In genomic region chr7:137410337-137411197, GRCm38 (mm10) we compare ENCODE assay signal across 8 mouse cellular contexts. TPM values are rescaled to one million over a fixed set of nuclear protein-coding genes. Genes with fewer than 3 reads are reported as not detected.
DNase-seq lines count a peak whose midpoint lies in the region; ATAC-seq and TF ChIP-seq lines count a peak whose summit lies in the region.

TSS of gene 9430038I01Rik (minus strand) at chr7:137410762.

- TF ChIP-seq CTCF in kidney, postnatal 0 days (IDR thresholded peaks at IDR 0.05; ENCODE audit: low read depth), result 0 out of 2 replicates have a peak, but pooled peaks have one; percentile 9

- peak within 1 kb of the TSS; percentile 88 for H3K27ac ChIP-seq in heart, embryonic 12.5 days (ENCODE audit: poor library complexity, severe bottlenecking)
- peak within 1 kb of the TSS; percentile 88 for H3K27ac ChIP-seq in kidney, postnatal 0 days
- peak within 1 kb of the TSS; percentile 81 for H3K27ac ChIP-seq in liver, embryonic 11.5 days (ENCODE audit: low read depth, low read length)
- peak within 1 kb of the TSS; percentile 83 for H3K27ac ChIP-seq in stomach, embryonic 14.5 days (ENCODE audit: low read length)

- H3K36me3 ChIP-seq in heart, embryonic 12.5 days, result no peaks in the 10 kb centered on the region
- no peaks in the 10 kb centered on the region for H3K36me3 ChIP-seq in kidney, postnatal 0 days (ENCODE audit: insufficient read depth, low read length)
- H3K36me3 ChIP-seq in liver, embryonic 11.5 days (ENCODE audit: control insufficient read depth, insufficient read depth, low read length), result no peaks in the 10 kb centered on the region
- H3K36me3 ChIP-seq in stomach, embryonic 14.5 days (ENCODE audit: control insufficient read depth, insufficient read depth, low read length), result no peaks in the 10 kb centered on the region

- under 1% methylated on average over 61 of the region's 63 CpGs for WGBS in heart, embryonic 12.5 days
- under 1% methylated on average over 63 of the region's 63 CpGs for WGBS in kidney, postnatal 0 days
- under 1% methylated on average over 62 of the region's 63 CpGs for WGBS in liver, embryonic 11.5 days
- WGBS in stomach, embryonic 14.5 days, result under 1% methylated on average over 63 of the region's 63 CpGs

- ATAC-seq in erythroid progenitor cell, adult 5-6 weeks (replicated peaks; ENCODE audit: low FRiP score, poor library complexity, severe bottlenecking), result peak; percentile 97
- peak; percentile 99 for ATAC-seq in heart, embryonic 12.5 days (ENCODE audit: insufficient number of reproducible peaks, low FRiP score)
- peak; percentile 99 for ATAC-seq in kidney, postnatal 0 days (replicated peaks; ENCODE audit: low FRiP score, low read depth)
- ATAC-seq in liver, embryonic 11.5 days (replicated peaks; ENCODE audit: low FRiP score), result peak; percentile 100
- peak; percentile 99 for ATAC-seq in stomach, embryonic 14.5 days (ENCODE audit: insufficient number of reproducible peaks, insufficient read depth, low FRiP score, low read depth)

- no peaks in the 10 kb centered on the region for H3K27me3 ChIP-seq in heart, embryonic 12.5 days (replicated peaks)
- no peaks in the 10 kb centered on the region for H3K27me3 ChIP-seq in kidney, postnatal 0 days (ENCODE audit: insufficient read depth, low read length)
- H3K27me3 ChIP-seq in liver, embryonic 11.5 days (replicated peaks; ENCODE audit: control insufficient read depth, insufficient read depth, low read length), result no peaks in the 10 kb centered on the region
- no peaks in the 10 kb centered on the region for H3K27me3 ChIP-seq in stomach, embryonic 14.5 days (ENCODE audit: control insufficient read depth, insufficient read depth, low read length)

- H3K9ac ChIP-seq in heart, embryonic 12.5 days, result peak within 1 kb of the TSS; percentile 81
- peak within 1 kb of the TSS; percentile 70 for H3K9ac ChIP-seq in kidney, postnatal 0 days (ENCODE audit: low read depth, low read length)
- peak within 1 kb of the TSS; percentile 78 for H3K9ac ChIP-seq in liver, embryonic 11.5 days (ENCODE audit: low read depth, low read length)
- peak within 1 kb of the TSS; percentile 55 for H3K9ac ChIP-seq in stomach, embryonic 14.5 days (replicated peaks; ENCODE audit: low read depth, low read length)

- H3K4me1 ChIP-seq in heart, embryonic 12.5 days (replicated peaks), result peaks cover 5% of the 10 kb centered on the region; the same call in 1 of the 2 replicates
- no peaks in the 10 kb centered on the region for H3K4me1 ChIP-seq in kidney, postnatal 0 days (replicated peaks; ENCODE audit: insufficient read depth, low read length)
- H3K4me1 ChIP-seq in liver, embryonic 11.5 days (replicated peaks; ENCODE audit: control insufficient read depth, insufficient read depth, low read length), result peaks cover 5% of the 10 kb centered on the region; the same call in 1 of the 2 replicates
- H3K4me1 ChIP-seq in stomach, embryonic 14.5 days (ENCODE audit: control insufficient read depth, insufficient read depth, low read length), result no peaks in the 10 kb centered on the region

- peak within 1 kb of the TSS; percentile 78 for H3K4me3 ChIP-seq in heart, embryonic 12.5 days
- peak within 1 kb of the TSS; percentile 69 for H3K4me3 ChIP-seq in kidney, postnatal 0 days (replicated peaks; ENCODE audit: low read depth, low read length)
- H3K4me3 ChIP-seq in liver, embryonic 11.5 days (ENCODE audit: low read depth, low read length), result peak within 1 kb of the TSS; percentile 79
- peak within 1 kb of the TSS; percentile 73 for H3K4me3 ChIP-seq in stomach, embryonic 14.5 days (ENCODE audit: low read depth, low read length)

- H3K4me2 ChIP-seq in heart, embryonic 12.5 days, result peak within 1 kb of the TSS; percentile 74
- H3K4me2 ChIP-seq in kidney, postnatal 0 days (ENCODE audit: low read length), result peak within 1 kb of the TSS; percentile 64
- peak within 1 kb of the TSS; percentile 70 for H3K4me2 ChIP-seq in liver, embryonic 11.5 days
- peak within 1 kb of the TSS; percentile 50 for H3K4me2 ChIP-seq in stomach, embryonic 14.5 days (replicated peaks; ENCODE audit: low read depth, low read length)

- no peaks in the 10 kb centered on the region for H3K9me3 ChIP-seq in heart, embryonic 12.5 days (replicated peaks)
- H3K9me3 ChIP-seq in kidney, postnatal 0 days (replicated peaks; ENCODE audit: low read length), result no peaks in the 10 kb centered on the region
- no peaks in the 10 kb centered on the region for H3K9me3 ChIP-seq in liver, embryonic 11.5 days (ENCODE audit: control insufficient read depth, low read length)
- no peaks in the 10 kb centered on the region for H3K9me3 ChIP-seq in stomach, embryonic 14.5 days (ENCODE audit: control insufficient read depth, low read depth, low read length)

- DNase-seq in CD4-positive helper T cell, adult 2 months (ENCODE audit: low read depth, low spot score), result peak; percentile 97
- peak; percentile 95 for DNase-seq in brain, embryonic 18.5 days (ENCODE audit: low read depth, low spot score)
- DNase-seq in kidney, postnatal 0 days (ENCODE audit: low spot score), result peak; percentile 98
- DNase-seq in liver, embryonic 11.5 days (ENCODE audit: low spot score), result peak; percentile 96
- peak; percentile 98 for DNase-seq in naive thymus-derived CD4-positive, alpha-beta T cell, adult 2 months (ENCODE audit: low read depth)

RNA-seq across cellular contexts. Expression of gene 9430038I01Rik, which starts in this region (rescaled TPM):
- total RNA-seq in erythroid progenitor cell, adult 5-6 weeks (2015; ENCODE audit: low replicate concordance), result 6.3 and 6.8 TPM in 2 replicates
- total RNA-seq in erythroid progenitor cell, adult 5-6 weeks (2017; ENCODE audit: low replicate concordance), result 0.23 and 3.2 TPM in 2 replicates
- 15.1 and 16.8 TPM in 2 replicates for polyA plus RNA-seq in heart, embryonic 12.5 days (2016; fragmentation: Nextera tagmentation; extraction: Ambion mirVana)
- 23.1 and 23.8 TPM in 2 replicates for polyA plus RNA-seq in kidney, postnatal 0 days (2015; fragmentation: Nextera tagmentation; extraction: Ambion mirVana)
- 18.0 and 18.1 TPM in 2 replicates for polyA plus RNA-seq in liver, embryonic 11.5 days (2014; fragmentation: Nextera tagmentation; extraction: Ambion mirVana)
- 26.7 and 33.7 TPM in 2 replicates for polyA plus RNA-seq in stomach, embryonic 14.5 days (2014; fragmentation: Nextera tagmentation; extraction: Ambion mirVana)

Comparison
In these comparisons a context has a peak if more than half of its experiments do, and no peak if none do; other contexts are left out.
1. Peak in every context shown above with its lines: DNase-seq, ATAC-seq, H3K4me3 ChIP-seq and H3K27ac ChIP-seq.